Mouse (Mus musculus) adrenal gland, postnatal 10 days (tissue): ENCODE measurements around the gene Fgf9. TPM values are rescaled to one million over a fixed set of nuclear protein-coding genes. Genes with fewer than 3 reads are reported as not detected.

Source experiments
- total RNA-seq, 2 experiments: library from RNA; stranded (reverse); gene quantifications; 2 replicates each; pipeline ENCODE4 v1.2.3; 2021

Fgf9 gene
- total RNA-seq, 2 experiments from 2014 or later, result 14.7 to 14.8 TPM

Other genes starting within 250 kb of the Fgf9 start
- 1 to 10 TPM; 3.6 to 5.6 TPM for gene Ska3, start 244.4 kb upstream of the Fgf9 start, total RNA-seq
- 100 to 1,000 TPM; 109 to 115 TPM for gene Mrpl57, start 244.3 kb upstream of the Fgf9 start, total RNA-seq
- 10 to 100 TPM; 33.3 to 40.0 TPM for gene Zdhhc20, start 180.3 kb upstream of the Fgf9 start, total RNA-seq
- gene Micu2, start 71.3 kb upstream of the Fgf9 start, total RNA-seq, result 10 to 100 TPM; 55.6 to 60.8 TPM